Mouse (Mus musculus) layer of hippocampus, postnatal 10 days (tissue): ENCODE results near the gene Samd13. TPM values are rescaled to one million over a fixed set of nuclear protein-coding genes. Genes with fewer than 3 reads are reported as not detected.

Source experiments
- DNase-seq, 2 experiments: peaks; one replicate each; pipeline ENCODE4 v3.0.0; 2021; ENCODE audit warnings: low spot score in 2 of 2
- total RNA-seq, 2 experiments: library from RNA; stranded (reverse); gene quantifications; 2 replicates each; pipeline ENCODE4 v1.2.3; 2021

Samd13 gene
- total RNA-seq, 2 experiments from 2014 or later: 0.83 to 0.94 TPM

DNA sequence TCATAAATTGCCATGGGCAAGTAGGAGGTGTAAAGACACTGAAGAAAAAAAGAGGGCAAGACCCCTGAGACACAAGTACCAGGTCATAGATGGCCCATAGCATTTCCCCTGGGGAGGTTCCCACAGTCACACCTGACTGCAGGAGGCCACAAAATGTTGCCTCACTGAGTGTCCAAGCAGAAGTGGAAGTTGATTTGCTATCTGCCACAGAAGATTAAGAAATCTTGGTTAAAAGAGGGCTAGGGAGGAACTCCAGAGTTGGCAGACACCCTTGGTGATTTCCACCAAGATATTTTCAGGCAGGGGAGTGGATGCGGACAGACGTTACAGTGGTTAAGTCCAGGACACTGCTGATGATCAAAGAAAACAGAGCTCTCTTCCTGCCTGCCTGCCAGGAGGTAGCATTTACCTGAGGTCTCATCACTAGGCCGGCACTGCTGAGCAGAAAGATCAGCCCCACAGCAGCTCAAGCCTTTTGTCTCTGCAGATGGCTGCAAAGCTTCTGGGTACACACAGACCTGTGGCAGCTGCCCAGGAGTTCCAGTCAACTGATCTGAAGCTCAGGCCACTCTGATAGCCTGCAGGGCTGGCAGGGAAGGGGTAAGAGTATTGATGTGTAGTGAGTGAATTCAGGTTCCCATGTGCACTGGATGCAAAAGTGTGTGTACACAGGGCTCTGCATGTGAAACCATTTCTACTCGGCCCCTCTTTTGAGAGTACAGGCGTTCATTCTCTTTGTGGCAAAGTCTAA is 68.7 kb downstream of the Samd13 start:
- no peak for DNase-seq

DNA sequence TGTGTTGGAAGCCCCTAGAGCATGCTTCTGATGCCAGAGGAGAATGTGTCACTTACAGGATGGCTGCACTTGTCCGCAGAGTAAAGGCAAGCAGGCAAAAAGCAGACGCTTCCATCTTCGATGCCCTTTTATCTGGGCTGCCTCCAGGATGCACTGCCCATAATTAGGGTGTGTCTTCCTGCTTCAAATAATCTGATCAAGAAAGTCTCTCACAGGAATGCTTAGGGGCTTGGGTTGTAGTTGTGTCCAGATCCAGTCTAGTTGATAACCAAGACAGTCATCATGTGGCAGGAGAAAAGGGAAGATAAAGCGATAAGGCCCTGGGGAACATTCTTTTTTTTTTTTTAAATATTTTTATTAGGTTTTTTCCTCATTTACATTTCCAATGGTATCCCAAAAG is 69.9 kb downstream of the Samd13 start, which contains the start of gene Dnase2b:
Dnase2b (minus strand) TSS at position 101 of the 400 bp plus-strand sequence.
- DNase-seq: no peak

DNA sequence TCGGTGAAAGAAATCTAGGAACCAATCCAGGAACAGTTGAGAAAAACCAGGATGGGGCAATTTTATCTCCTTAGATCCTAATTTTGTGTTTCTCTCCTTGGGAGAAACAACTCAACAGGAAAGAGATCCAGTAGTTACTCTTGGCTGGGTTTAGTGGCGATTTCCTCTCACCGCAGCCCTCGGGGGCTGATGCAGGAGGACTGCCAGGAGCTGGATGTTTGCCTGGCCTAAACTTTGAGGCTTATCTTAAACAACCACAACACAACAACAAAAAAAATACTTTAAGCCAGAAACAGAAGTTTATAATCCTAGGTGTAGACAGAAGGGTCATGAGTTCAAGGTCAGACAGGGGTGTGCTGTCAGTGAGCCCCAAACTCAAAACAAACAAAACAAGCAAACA is 73.6 kb downstream of the Samd13 start:
- DNase-seq: no peak

DNA sequence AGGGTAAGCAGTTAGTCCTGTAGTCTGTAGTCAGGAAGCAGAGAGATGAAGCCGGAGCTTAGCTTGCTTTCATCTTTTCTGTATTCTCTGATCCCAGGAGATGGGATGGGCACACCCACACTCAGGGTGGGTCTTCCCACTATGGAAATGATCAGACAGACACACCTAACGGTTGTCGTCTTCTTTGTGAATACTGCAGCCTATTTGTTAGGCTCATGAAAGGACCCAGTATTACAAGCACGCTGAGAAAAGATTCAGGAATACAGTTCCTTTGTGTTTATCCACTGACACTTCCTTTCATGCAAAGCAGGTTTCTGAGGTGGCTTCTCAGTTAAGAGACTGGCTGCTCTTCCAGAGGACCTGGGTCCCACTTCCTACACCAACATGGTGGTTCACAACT is 74.1 kb downstream of the Samd13 start:
- DNase-seq: no peak

DNA sequence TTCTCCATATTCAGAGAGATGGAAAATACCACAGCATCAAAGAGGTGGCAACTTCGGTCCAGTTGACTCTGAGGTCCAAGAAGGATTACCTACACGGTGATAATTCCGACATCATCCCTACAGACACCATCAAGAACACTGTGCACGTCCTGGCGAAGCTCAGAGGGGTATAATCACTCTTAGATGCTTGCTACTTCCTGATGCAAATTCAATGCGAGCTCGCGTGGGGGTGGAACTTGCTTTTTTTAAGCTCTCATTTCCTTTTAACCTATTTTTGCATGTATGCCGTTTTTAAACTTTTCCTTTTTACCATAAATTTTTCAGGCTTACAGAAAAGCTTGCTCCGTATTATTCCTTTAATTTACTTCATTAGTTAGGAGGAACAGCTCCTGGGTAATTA is 75.1 kb downstream of the Samd13 start:
- no peak for DNase-seq

DNA sequence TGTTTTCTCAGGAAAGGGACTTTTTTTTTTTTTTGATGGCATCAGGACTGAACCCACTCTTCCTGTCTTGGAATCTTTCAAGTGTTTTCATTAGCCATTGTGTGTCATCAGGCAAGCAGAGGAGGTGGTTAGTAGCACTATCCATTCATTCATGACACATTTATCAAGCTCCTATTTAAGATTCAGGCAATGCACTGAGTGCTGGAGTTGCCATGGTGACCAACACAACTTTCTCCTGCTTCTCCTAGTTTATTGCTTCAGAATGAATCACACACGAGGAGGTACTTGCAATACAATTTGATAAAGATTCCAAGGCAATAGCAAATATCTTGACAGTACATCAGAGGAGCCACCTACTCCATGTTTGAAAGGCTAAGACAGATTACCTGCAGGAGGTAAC is 78.0 kb downstream of the Samd13 start:
- DNase-seq: no peak

DNA sequence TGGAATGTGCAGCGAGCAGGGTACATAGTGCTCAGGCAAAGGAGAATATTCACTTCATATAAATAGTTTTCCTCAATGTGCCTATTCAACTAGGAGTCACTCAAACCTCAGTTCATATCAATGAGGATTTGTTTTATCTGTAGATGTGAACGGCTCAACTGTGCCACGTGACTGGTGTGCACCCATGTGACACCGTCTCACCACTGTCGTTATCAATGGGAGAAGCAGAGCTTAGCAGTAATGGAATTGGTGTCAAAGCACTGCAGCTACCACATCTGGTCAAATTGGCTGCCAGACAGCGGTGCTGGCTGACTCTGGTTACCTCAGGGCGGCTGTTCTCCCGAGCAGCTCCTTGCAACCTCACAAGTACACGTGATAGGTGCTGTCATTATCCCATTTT is 80.7 kb downstream of the Samd13 start:
- DNase-seq: no peak

DNA sequence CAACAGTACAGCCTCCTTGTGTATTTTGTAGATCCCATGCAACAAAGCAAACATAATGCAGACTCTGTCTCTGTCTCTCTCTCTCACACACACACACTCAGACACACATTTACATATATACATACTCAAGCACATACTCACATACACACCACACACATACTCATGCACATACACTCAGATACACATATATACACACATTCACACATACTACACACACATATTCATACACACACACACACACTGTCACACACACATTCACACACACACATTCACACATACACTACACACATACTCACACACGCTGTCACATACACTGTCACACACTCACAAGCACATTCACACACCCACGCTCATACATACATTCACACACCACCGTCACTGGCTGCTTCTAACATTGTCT is 82.9 kb downstream of the Samd13 start:
- DNase-seq: no peak

DNA sequence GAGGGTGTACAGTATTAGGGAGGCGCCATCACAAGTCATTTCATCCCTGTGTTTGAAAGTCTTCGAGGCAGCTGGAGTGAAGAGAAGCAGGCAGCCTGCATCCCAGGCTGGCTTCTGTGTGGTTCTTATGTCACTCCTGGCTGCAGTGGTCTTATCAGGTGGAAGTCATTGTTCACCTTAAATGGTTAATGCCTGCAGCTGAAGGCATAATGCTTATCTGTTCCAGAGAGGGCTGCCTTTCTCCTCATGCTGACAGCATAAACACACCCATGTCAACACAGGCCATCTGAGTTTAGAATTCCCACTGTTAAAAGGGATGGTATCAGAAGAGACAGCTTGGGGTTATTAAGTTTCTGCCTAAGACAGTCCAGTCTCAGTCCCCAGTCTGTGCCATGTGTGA is 84.2 kb downstream of the Samd13 start:
- no peak for DNase-seq

DNA sequence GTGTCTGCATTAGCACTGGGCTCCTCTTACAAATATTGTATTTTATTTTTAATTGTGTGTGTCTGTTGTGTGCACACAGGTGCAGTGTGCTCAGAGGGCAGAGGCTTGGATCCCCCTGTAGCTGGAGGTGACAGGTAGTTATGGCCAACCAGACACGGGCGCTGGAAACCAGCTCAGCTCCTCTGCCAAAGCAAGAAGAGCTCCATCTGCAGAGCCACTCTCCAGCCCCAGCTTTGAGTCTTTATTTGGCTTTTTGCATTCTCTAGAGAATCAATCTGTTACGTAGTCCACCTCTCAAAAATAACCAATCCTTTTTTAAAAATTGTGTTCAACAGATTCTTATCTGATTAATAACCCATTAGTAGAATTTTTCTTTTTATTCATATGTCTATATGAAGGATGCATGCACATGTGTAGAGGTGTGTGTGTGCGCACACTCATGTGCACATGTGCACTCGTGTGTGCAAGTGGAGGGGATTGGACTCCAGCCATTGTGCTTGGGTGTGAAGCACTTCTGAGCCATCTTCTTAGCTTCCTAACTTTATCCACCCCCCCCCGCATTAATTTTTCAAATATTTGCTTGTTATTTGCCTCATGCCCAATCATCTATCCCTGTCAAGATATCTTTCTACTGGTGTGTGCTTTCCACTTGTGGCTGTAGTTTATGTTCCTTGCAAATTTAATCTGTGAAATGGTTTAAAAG is 86.0 kb downstream of the Samd13 start:
- peak in 1 of 2 experiments; percentile 22 for DNase-seq

DNA sequence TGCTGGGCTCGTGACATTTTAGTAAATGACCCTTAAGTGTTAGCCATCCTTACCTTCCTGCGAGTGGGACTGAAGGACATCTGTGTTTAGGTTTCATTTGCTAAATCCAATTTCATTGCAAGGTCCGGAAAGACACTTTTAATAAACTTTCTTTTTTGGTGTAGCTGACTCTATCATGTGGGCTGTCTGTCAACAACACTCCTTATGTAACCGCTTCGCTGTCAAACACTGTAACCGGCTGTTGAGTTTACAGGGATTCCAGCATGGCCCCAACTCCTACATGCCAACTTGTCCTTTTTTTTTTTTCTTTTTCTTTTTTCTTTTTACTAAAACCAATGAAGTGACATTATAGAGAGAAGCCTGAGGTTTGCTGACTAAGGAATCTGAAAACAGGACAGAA is 87.0 kb downstream of the Samd13 start:
- DNase-seq: no peak

DNA sequence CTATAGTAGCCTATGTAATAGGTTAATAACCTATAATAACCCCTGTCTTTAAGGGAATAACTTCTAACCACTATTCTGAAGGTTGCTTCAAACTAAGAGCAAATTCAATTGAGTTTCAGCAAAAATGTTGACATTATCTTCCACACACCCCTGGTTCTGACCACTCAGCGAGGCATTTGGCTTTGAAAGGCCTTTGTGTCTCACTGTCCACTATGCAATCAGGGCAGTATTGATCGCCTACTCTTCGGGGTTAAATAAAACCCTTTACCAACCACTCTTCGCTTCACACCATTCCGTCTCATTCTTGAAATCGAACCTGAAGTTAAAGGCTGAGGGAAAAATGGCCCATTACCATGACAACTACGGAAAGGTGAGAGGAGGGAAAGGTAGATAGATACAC is 88.5 kb downstream of the Samd13 start:
- DNase-seq: no peak

DNA sequence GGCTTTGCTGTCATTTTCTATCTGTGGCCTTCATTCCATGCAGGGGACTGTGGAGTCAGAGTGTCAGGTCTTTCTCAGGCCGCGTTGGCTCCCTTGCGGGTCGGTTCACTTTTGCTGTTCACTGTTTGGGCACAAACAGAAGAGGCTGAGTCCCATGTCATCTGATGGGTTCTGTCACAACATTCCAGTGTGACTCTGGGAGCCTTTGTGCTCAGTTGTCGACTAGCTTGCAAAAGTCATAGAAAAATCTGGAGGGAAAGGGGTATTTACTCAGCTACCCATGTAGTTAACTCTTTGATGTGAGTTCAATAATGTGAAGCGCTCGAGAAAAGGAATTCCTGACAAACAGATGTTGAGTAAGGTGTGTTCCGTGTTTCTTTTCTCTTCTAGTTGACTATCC is 89.0 kb downstream of the Samd13 start:
- no peak for DNase-seq

DNA sequence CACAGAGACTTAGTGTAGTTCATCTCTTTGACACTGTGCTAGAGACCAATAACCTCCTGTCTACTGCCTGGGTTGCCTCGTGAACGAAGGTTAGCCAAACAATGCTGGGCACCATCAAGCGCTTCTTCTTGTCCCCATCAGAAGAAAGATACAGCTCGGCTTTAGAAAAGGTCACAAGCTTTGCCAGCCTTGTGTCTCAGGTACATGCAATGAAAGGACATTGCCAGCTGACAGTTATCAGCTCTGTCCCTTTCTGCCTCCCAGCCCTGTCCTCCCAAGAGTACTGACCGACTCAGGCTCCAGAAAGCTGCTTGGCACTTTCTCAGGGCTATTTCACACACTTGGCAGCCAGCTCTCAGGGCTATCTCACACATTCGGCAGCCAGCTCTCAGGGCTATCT is 90.0 kb downstream of the Samd13 start:
- DNase-seq: no peak

Other genes starting within 250 kb of the Samd13 start
- 1 to 10 TPM; 6.7 to 8.2 TPM for gene Ctbs, start 235.8 kb downstream of the Samd13 start, total RNA-seq
- 1 to 10 TPM; 3.2 to 3.3 TPM for gene Spata1, start 185.8 kb downstream of the Samd13 start, total RNA-seq
- gene Gng5, start 185.8 kb downstream of the Samd13 start, total RNA-seq: 10 to 100 TPM; 41.1 to 64.9 TPM
- gene Rpf1, start 164.2 kb downstream of the Samd13 start, total RNA-seq: 10 to 100 TPM; 17.0 to 18.6 TPM
- under 1 TPM; 0.38 to 0.75 TPM for gene Uox, start 115.2 kb downstream of the Samd13 start, total RNA-seq
- not detected for gene Dnase2b, start 70.0 kb downstream of the Samd13 start, total RNA-seq
- gene 4930503B20Rik, start 34.3 kb downstream of the Samd13 start, total RNA-seq: not detected
- 100 to 1,000 TPM; 249 to 257 TPM for gene Prkacb, start 127.4 kb upstream of the Samd13 start, total RNA-seq
- 10 to 100 TPM; 78.7 to 88.3 TPM for gene Ttll7, start 166.8 kb upstream of the Samd13 start, total RNA-seq